ENCODE assay signal across 20 mouse cellular contexts in the genomic region with DNA sequence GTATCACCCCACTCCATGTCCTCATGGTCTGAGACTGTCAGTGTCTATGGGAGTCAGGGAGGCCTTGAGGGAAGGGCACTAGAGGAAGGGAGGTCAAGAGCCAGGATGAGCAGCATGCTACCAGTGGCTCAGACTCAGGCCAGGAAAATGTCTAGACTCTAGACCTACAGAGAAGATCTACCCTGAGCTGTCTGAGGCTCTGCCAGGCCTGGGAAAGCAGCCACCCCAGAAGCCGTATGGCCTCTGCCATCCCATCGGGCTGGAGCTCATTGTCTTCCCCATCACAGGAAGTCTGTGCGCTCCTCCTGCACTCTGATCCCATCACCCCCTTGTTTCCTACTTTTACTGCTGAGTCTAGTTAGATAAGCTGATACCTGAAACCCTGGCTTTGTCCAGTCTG. TPM values are rescaled to one million over a fixed set of nuclear protein-coding genes. Genes with fewer than 3 reads are reported as not detected.
DNase-seq lines count a peak whose midpoint lies in the region.
"Had no signal": no experiment of that assay in that cellular context is flagged by ENCODE, and none has a peak within 500 bp of the region (broad histone marks: within the 10 kb centered on the region; RNA-seq: fewer than 3 reads in every experiment).

No protein-coding gene starts in this region.

- H3K36me3 ChIP-seq in heart, embryonic 10.5 days = no peaks in the 10 kb centered on the region
- H3K36me3 ChIP-seq: G1E; hindbrain, embryonic 12.5 days; hindbrain, embryonic 15.5 days had no signal

- DNase-seq in cerebellum, adult 11-12 months = peak; percentile 53
- no peak for DNase-seq in cerebellum, postnatal 4 days (ENCODE audit: low spot score in 2 of 2)
- DNase-seq in cerebellum, adult 18-20 months = peak; percentile 44 to 60
- peak; percentile 44 for DNase-seq in cerebellum, adult 9-10 months
- DNase-seq in cerebellum, postnatal 25 days = peak; percentile 43 to 64
- DNase-seq in heart, embryonic 10.5 days (ENCODE audit: low spot score) = no peak
- DNase-seq in urinary bladder, postnatal 14 days (ENCODE audit: low spot score) = no peak
- DNase-seq: adrenal gland, postnatal 10 days; adrenal gland, postnatal 36 days; B cell, adult 2 months; gastrocnemius, adult 2 months; gastrocnemius, postnatal 14 days; heart, adult 18-20 months; kidney, adult 2 months had no signal

- WGBS in heart, embryonic 10.5 days = 61% methylated on average over 3 of the region's 3 CpGs

- H3K9me3 ChIP-seq in heart, embryonic 10.5 days = no peaks in the 10 kb centered on the region
- H3K9me3 ChIP-seq: forebrain, embryonic 10.5 days; forebrain, embryonic 13.5 days; G1E; hindbrain, embryonic 15.5 days had no signal

- H3K27me3 ChIP-seq in heart, embryonic 10.5 days (ENCODE audit: insufficient read depth, poor library complexity, severe bottlenecking) = peaks cover 77% of the 10 kb centered on the region
- H3K27me3 ChIP-seq: forebrain, embryonic 13.5 days; Patski had no signal

- no peaks in the 10 kb centered on the region; the same call in 1 of the 2 replicates for H3K4me1 ChIP-seq in heart, embryonic 10.5 days

- no peak overlapping the region for H3K4me3 ChIP-seq in heart, embryonic 10.5 days
- H3K4me3 ChIP-seq: forebrain, embryonic 10.5 days; forebrain, embryonic 13.5 days; gastrocnemius, adult 2 months; hindbrain, embryonic 12.5 days; hindbrain, embryonic 15.5 days had no signal

- H3K27ac ChIP-seq in heart, embryonic 10.5 days = no peak overlapping the region
- H3K27ac ChIP-seq: forebrain, embryonic 10.5 days; forebrain, embryonic 13.5 days; gastrocnemius, adult 2 months; hindbrain, embryonic 12.5 days; hindbrain, embryonic 15.5 days had no signal

RNA-seq across cellular contexts. Expression of gene Apln, which starts 4.1 kb away (rescaled TPM):
- polyA plus RNA-seq in heart, embryonic 10.5 days (2016; fragmentation: Nextera tagmentation; extraction: Ambion mirVana) = 0.71 and 1.4 TPM in 2 replicates

Comparison
In these comparisons a context has a peak if more than half of its experiments do, and no peak if none do; other contexts are left out.
1. DNase-seq: peak in cerebellum, adult 11-12 months (single experiment), cerebellum, adult 18-20 months (2 of 2), cerebellum, adult 9-10 months (single experiment) and cerebellum, postnatal 25 days (2 of 2); none in cerebellum, postnatal 4 days (0 of 2), heart, embryonic 10.5 days (single experiment) and urinary bladder, postnatal 14 days (single experiment).